Mouse (Mus musculus) stomach, embryonic 16.5 days (tissue): ENCODE measurements around the gene Sidt2. TPM values are rescaled to one million over a fixed set of nuclear protein-coding genes. Genes with fewer than 3 reads are reported as not detected.
A peak's percentile ranks its signal among the peaks of the same experiment; 100 is the strongest.

Source experiments
- ATAC-seq: fragments of 200-750 bp; cut with Nextera tagmentation; 2 replicates; pipeline ENCODE4 v1.8.0; 2017; ENCODE audit warnings: moderate number of reproducible peaks, moderate TSS enrichment; ENCODE audit not compliant: insufficient read depth, low FRiP score
- H3K27ac ChIP-seq: fragments of 300-500 bp; sonication (generic); 2 replicates; pipeline ENCODE4 v1.5.1; 2014; ENCODE audit warnings: low read length
- H3K27me3 ChIP-seq: fragments of 300-500 bp; sonication (generic); 2 replicates; pipeline ENCODE4 v1.6.1; 2014; ENCODE audit warnings: low read length, control low read depth, mixed read lengths; ENCODE audit not compliant: control insufficient read depth, insufficient read depth
- H3K36me3 ChIP-seq: fragments of 300-500 bp; sonication (generic); 2 replicates; pipeline ENCODE4 v1.6.1; 2014; ENCODE audit warnings: low read length; ENCODE audit not compliant: control insufficient read depth, insufficient read depth
- H3K4me1 ChIP-seq: fragments of 300-500 bp; sonication (generic); 2 replicates; pipeline ENCODE4 v1.6.1; 2014; ENCODE audit warnings: low read length, control low read depth, mixed read lengths; ENCODE audit not compliant: control insufficient read depth, insufficient read depth
- H3K4me2 ChIP-seq: fragments of 300-500 bp; sonication (generic); 2 replicates; pipeline ENCODE4 v1.6.1; 2014; ENCODE audit warnings: low read depth, low read length, mixed read lengths
- H3K4me3 ChIP-seq: fragments of 300-500 bp; sonication (generic); replicated peaks from 2 replicates; pipeline ENCODE4 v1.5.1; 2014; ENCODE audit warnings: mild to moderate bottlenecking, low read length
- H3K9ac ChIP-seq: fragments of 300-500 bp; sonication (generic); 2 replicates; pipeline ENCODE4 v1.6.1; 2014; ENCODE audit warnings: low read length
- H3K9me3 ChIP-seq: fragments of 300-500 bp; sonication (generic); replicated peaks from 2 replicates; pipeline ENCODE4 v1.6.1; 2016; ENCODE audit warnings: low read length, control low read depth; ENCODE audit not compliant: control insufficient read depth
- WGBS: fragments of 180-500 bp; shearing (Covaris S2); extraction: QIAGEN DNeasy Blood & Tissue Kit; methylation state at CpG from one replicate; pipeline ENCODE4 v1.1.7; 2014; 5-methylcytosine and 5-hydroxymethylcytosine counted together
- polyA plus RNA-seq: library from polyadenylated mRNA; unstranded; fragments of >200 nt; fragmentation: Nextera tagmentation; extraction: Ambion mirVana; gene quantifications from 2 replicates; pipeline ENCODE4 v1.2.1, GENCODE M21; 2015

Gene Sidt2
- polyA plus RNA-seq, result 40.9 and 41.7 TPM in 2 replicates

- WGBS, result under 1% methylated on average over 48 of the region's 48 CpGs
- H3K4me2 ChIP-seq, result peak within 1 kb of the TSS; percentile 78
- peak; percentile 95 for ATAC-seq
- H3K27me3 ChIP-seq, result no peaks in the 10 kb centered on the region
- peaks cover 20% of the 10 kb centered on the region for H3K4me1 ChIP-seq
- peak within 1 kb of the TSS; percentile 76 for H3K4me3 ChIP-seq
- H3K9me3 ChIP-seq, result no peaks in the 10 kb centered on the region
- peak within 1 kb of the TSS; percentile 88 for H3K27ac ChIP-seq
- H3K9ac ChIP-seq, result peak within 1 kb of the TSS; percentile 91
- H3K36me3 ChIP-seq, result no peaks in the 10 kb centered on the region
Observed at GRCm38 (mm10) chr9:45955107-45955963, at the start of gene Sidt2. Sidt2 (minus strand) TSS chr9:45955258.

- no peak for ATAC-seq
- Histone ChIP-seq H3K9me3 (no peaks in the 10 kb centered on the region), H3K4me2 (no peak overlapping the region), H3K27me3 (no peaks in the 10 kb centered on the region), H3K27ac (no peak overlapping the region), H3K4me3 (no peak overlapping the region), H3K9ac (no peak overlapping the region), H3K4me1 (no peaks in the 10 kb centered on the region), H3K36me3 (no peaks in the 10 kb centered on the region)
- 66% methylated on average over 3 of the region's 3 CpGs for WGBS
Observed at GRCm38 (mm10) chr9:46004529-46004928, 49.5 kb upstream of the Sidt2 start.

- Histone ChIP-seq H3K36me3 (no peaks in the 10 kb centered on the region), H3K9me3 (no peaks in the 10 kb centered on the region), H3K27ac (no peak overlapping the region), H3K27me3 (no peaks in the 10 kb centered on the region), H3K4me3 (no peak overlapping the region), H3K4me2 (no peak overlapping the region), H3K9ac (peak overlapping the region; percentile 52), H3K4me1 (no peaks in the 10 kb centered on the region)
- 9% methylated on average over 7 of the region's 7 CpGs for WGBS
- no peak for ATAC-seq
Observed at GRCm38 (mm10) chr9:46003729-46004128, 48.7 kb upstream of the Sidt2 start.

- Histone ChIP-seq H3K36me3 (no peaks in the 10 kb centered on the region), H3K9ac (no peak overlapping the region), H3K27ac (no peak overlapping the region), H3K4me3 (no peak overlapping the region), H3K9me3 (no peaks in the 10 kb centered on the region), H3K27me3 (no peaks in the 10 kb centered on the region), H3K4me2 (no peak overlapping the region), H3K4me1 (no peaks in the 10 kb centered on the region)
- no peak for ATAC-seq
- WGBS, result 85% methylated on average over 4 of the region's 4 CpGs
Observed at GRCm38 (mm10) chr9:45999009-45999408, 44.0 kb upstream of the Sidt2 start.

GRCm38 (mm10) chr9:45985229-45985567 is 30.1 kb upstream of the Sidt2 start:
- H3K4me1 ChIP-seq, result peaks cover 24% of the 10 kb centered on the region; the same call in 1 of the 2 replicates
- no peaks in the 10 kb centered on the region for H3K36me3 ChIP-seq
- H3K9ac ChIP-seq, result peak overlapping the region; percentile 99
- peak overlapping the region; percentile 96 for H3K27ac ChIP-seq
- WGBS, result 3% methylated on average over 4 of the region's 4 CpGs
- H3K9me3 ChIP-seq, result no peaks in the 10 kb centered on the region
- peak overlapping the region; percentile 86 for H3K4me3 ChIP-seq
- peak; percentile 65 for ATAC-seq
- no peaks in the 10 kb centered on the region for H3K27me3 ChIP-seq
- H3K4me2 ChIP-seq, result peak overlapping the region; percentile 94

- H3K27me3 ChIP-seq, result no peaks in the 10 kb centered on the region
- peaks cover 24% of the 10 kb centered on the region; the same call in 1 of the 2 replicates for H3K4me1 ChIP-seq
- no peaks in the 10 kb centered on the region for H3K36me3 ChIP-seq
- peak; percentile 91 for ATAC-seq
- peak overlapping the region; percentile 96 for H3K27ac ChIP-seq
- under 1% methylated on average over 70 of the region's 76 CpGs for WGBS
- peak overlapping the region; percentile 86 for H3K4me3 ChIP-seq
- no peaks in the 10 kb centered on the region for H3K9me3 ChIP-seq
- H3K4me2 ChIP-seq, result peak overlapping the region; percentile 94
- peak overlapping the region; percentile 99 for H3K9ac ChIP-seq
Observed at GRCm38 (mm10) chr9:45984409-45985228, 29.6 kb upstream of the Sidt2 start.

- H3K27me3 ChIP-seq, result no peaks in the 10 kb centered on the region
- peak overlapping the region; percentile 96 for H3K27ac ChIP-seq
- no peaks in the 10 kb centered on the region for H3K9me3 ChIP-seq
- peak overlapping the region; percentile 86 for H3K4me3 ChIP-seq
- H3K4me2 ChIP-seq, result peak overlapping the region; percentile 94
- WGBS, result under 1% methylated on average over 23 of the region's 23 CpGs
- peak overlapping the region; percentile 99 for H3K9ac ChIP-seq
- no peaks in the 10 kb centered on the region for H3K36me3 ChIP-seq
- no peak for ATAC-seq
- H3K4me1 ChIP-seq, result peaks cover 24% of the 10 kb centered on the region; the same call in 1 of the 2 replicates
Observed at GRCm38 (mm10) chr9:45983676-45984408, 28.8 kb upstream of the Sidt2 start.

- no peaks in the 10 kb centered on the region for H3K27me3 ChIP-seq
- no peak overlapping the region for H3K9ac ChIP-seq
- H3K36me3 ChIP-seq, result no peaks in the 10 kb centered on the region
- H3K4me2 ChIP-seq, result no peak overlapping the region
- peaks cover 24% of the 10 kb centered on the region; the same call in 1 of the 2 replicates for H3K4me1 ChIP-seq
- no peak overlapping the region for H3K4me3 ChIP-seq
- no peak overlapping the region for H3K27ac ChIP-seq
- ATAC-seq, result no peak
- no peaks in the 10 kb centered on the region for H3K9me3 ChIP-seq
Observed at GRCm38 (mm10) chr9:45981331-45981730, 26.3 kb upstream of the Sidt2 start.
